Mouse (Mus musculus) ES-Bruce4 (cell line): ENCODE results near the gene Angptl3. TPM values are rescaled to one million over a fixed set of nuclear protein-coding genes. Genes with fewer than 3 reads are reported as not detected.

Source experiments
- H3K27ac ChIP-seq: 2 replicates; pipeline ENCODE4 v1.5.1; 2012; ENCODE audit warnings: low read length, inconsistent platforms; ENCODE audit not compliant: insufficient read depth
- H3K27me3 ChIP-seq: 2 replicates; pipeline ENCODE4 v1.6.1; 2012; ENCODE audit warnings: mild to moderate bottlenecking, low read length, inconsistent platforms; ENCODE audit not compliant: control insufficient read depth, poor library complexity, insufficient read depth, severe bottlenecking
- H3K36me3 ChIP-seq: 2 replicates; pipeline ENCODE4 v1.6.1; 2012; ENCODE audit warnings: inconsistent platforms, mild to moderate bottlenecking, low read length, moderate library complexity; ENCODE audit not compliant: control insufficient read depth, poor library complexity, insufficient read depth, severe bottlenecking
- H3K4me1 ChIP-seq: one replicate; pipeline ENCODE4 v1.8.1; 2011; ENCODE audit warnings: low read length; ENCODE audit not compliant: control insufficient read depth, insufficient read depth
- H3K4me3 ChIP-seq: 2 replicates; pipeline ENCODE4 v1.5.1; 2011; ENCODE audit warnings: low read depth, mild to moderate bottlenecking, low read length
- H3K9ac ChIP-seq: 2 replicates; pipeline ENCODE4 v1.6.1; 2012; ENCODE audit warnings: low read depth, mild to moderate bottlenecking, inconsistent platforms; ENCODE audit not compliant: poor library complexity, severe bottlenecking
- H3K9me3 ChIP-seq: replicated peaks from 2 replicates; pipeline ENCODE4 v1.6.1; 2012; ENCODE audit warnings: mild to moderate bottlenecking, low read length, inconsistent platforms; ENCODE audit not compliant: control insufficient read depth, poor library complexity, insufficient read depth, severe bottlenecking
- CTCF ChIP-seq: IDR thresholded peaks from one replicate; pipeline ENCODE4 v1.8.1; 2011; ENCODE audit warnings: low read depth, low read length
- EP300 ChIP-seq: IDR thresholded peaks from 2 replicates; pipeline ENCODE4 v1.6.1; 2011; ENCODE audit warnings: low read depth, low read length; ENCODE audit not compliant: insufficient read depth
- POLR2A ChIP-seq: IDR thresholded peaks from one replicate; pipeline ENCODE4 v1.8.1; 2011; ENCODE audit warnings: low read length; ENCODE audit not compliant: insufficient read depth
- polyA plus RNA-seq: library from polyadenylated mRNA; stranded (reverse); fragments of >200 nt; gene quantifications from 2 replicates; pipeline ENCODE4 v1.2.4, GENCODE M21; 2011; ENCODE audit warnings: low read depth; ENCODE audit not compliant: missing spikeins, insufficient read depth, insufficient read length

Angptl3 gene
- polyA plus RNA-seq, 1 experiment: not detected

- H3K27ac ChIP-seq: no peak overlapping the region
- no peaks in the 10 kb centered on the region for H3K9me3 ChIP-seq
- TF ChIP-seq CTCF: no peak
- TF ChIP-seq EP300: no peak
- no peak for TF ChIP-seq POLR2A
- H3K4me1 ChIP-seq: no peaks in the 10 kb centered on the region
- H3K9ac ChIP-seq: no peak overlapping the region
- no peak overlapping the region for H3K4me3 ChIP-seq
- no peaks in the 10 kb centered on the region for H3K27me3 ChIP-seq
- H3K36me3 ChIP-seq: no peaks in the 10 kb centered on the region
Measured at GRCm38 (mm10) chr4:99022221-99022620, 8.5 kb upstream of the Angptl3 start.

GRCm38 (mm10) chr4:99028377-99028776 lies 2.4 kb upstream of the Angptl3 start:
- H3K27ac ChIP-seq: no peak overlapping the region
- TF ChIP-seq CTCF: no peak
- TF ChIP-seq POLR2A: no peak
- TF ChIP-seq EP300: no peak
- no peaks in the 10 kb centered on the region for H3K27me3 ChIP-seq
- no peak overlapping the region for H3K4me3 ChIP-seq
- H3K9me3 ChIP-seq: no peaks in the 10 kb centered on the region
- no peak overlapping the region for H3K9ac ChIP-seq
- H3K36me3 ChIP-seq: no peaks in the 10 kb centered on the region
- no peaks in the 10 kb centered on the region for H3K4me1 ChIP-seq

- H3K36me3 ChIP-seq: no peaks in the 10 kb centered on the region
- no peak overlapping the region for H3K4me3 ChIP-seq
- no peaks in the 10 kb centered on the region for H3K27me3 ChIP-seq
- H3K9ac ChIP-seq: no peak overlapping the region
- TF ChIP-seq POLR2A (no peak), CTCF (no peak), EP300 (no peak)
- H3K27ac ChIP-seq: no peak overlapping the region
- no peaks in the 10 kb centered on the region for H3K4me1 ChIP-seq
- no peaks in the 10 kb centered on the region for H3K9me3 ChIP-seq
Measured at GRCm38 (mm10) chr4:99032921-99033320, 2.2 kb downstream of the Angptl3 start.

GRCm38 (mm10) chr4:99044854-99045253 lies 14.1 kb downstream of the Angptl3 start:
- no peaks in the 10 kb centered on the region for H3K9me3 ChIP-seq
- H3K4me3 ChIP-seq: no peak overlapping the region
- H3K9ac ChIP-seq: no peak overlapping the region
- no peaks in the 10 kb centered on the region for H3K4me1 ChIP-seq
- TF ChIP-seq EP300 (no peak), POLR2A (no peak), CTCF (no peak)
- H3K27ac ChIP-seq: no peak overlapping the region
- H3K27me3 ChIP-seq: no peaks in the 10 kb centered on the region
- H3K36me3 ChIP-seq: no peaks in the 10 kb centered on the region; the same call in 1 of the 2 replicates

GRCm38 (mm10) chr4:99046471-99046870 lies 15.7 kb downstream of the Angptl3 start:
- H3K27me3 ChIP-seq: no peaks in the 10 kb centered on the region
- no peaks in the 10 kb centered on the region for H3K9me3 ChIP-seq
- H3K36me3 ChIP-seq: no peaks in the 10 kb centered on the region; the same call in 1 of the 2 replicates
- TF ChIP-seq CTCF (no peak), POLR2A (no peak), EP300 (no peak)
- H3K27ac ChIP-seq: no peak overlapping the region
- H3K9ac ChIP-seq: no peak overlapping the region
- H3K4me1 ChIP-seq: no peaks in the 10 kb centered on the region
- no peak overlapping the region for H3K4me3 ChIP-seq

DNA sequence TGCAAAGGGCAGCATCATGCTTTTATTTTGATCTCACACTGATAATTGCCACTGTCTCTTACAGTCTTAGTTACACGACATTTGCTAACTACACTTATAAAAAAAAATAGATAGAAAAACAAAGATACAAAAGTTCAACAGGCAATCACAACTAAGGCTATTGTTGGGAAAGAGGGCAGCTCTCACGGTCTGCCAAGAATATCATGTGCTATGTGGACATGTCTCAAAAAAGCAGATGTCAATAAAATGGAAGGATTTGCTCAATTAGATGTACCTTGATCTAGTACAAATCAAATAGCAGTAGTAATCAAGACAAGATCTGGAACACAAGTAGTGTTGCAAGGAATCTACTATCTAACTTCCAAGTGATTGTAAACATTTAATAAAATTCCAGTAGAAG lies 17.8 kb downstream of the Angptl3 start:
- no peaks in the 10 kb centered on the region for H3K9me3 ChIP-seq

More for the DNA sequence above, 17.8 kb downstream of the Angptl3 start:
- no peaks in the 10 kb centered on the region for H3K4me1 ChIP-seq
- no peaks in the 10 kb centered on the region for H3K27me3 ChIP-seq
- no peak overlapping the region for H3K4me3 ChIP-seq
- no peaks in the 10 kb centered on the region for H3K36me3 ChIP-seq
- no peak overlapping the region for H3K27ac ChIP-seq
- TF ChIP-seq POLR2A (no peak), CTCF (no peak), EP300 (no peak)
- H3K9ac ChIP-seq: no peak overlapping the region
